Mouse (Mus musculus) cortical plate, adult 2 months (tissue): Measurements from ENCODE around the gene Casp1.

Source experiments
- CTCF ChIP-seq: fragments of 200-500 bp; IDR thresholded peaks from 2 replicates; pipeline ENCODE4 v1.5.1; 2011; ENCODE audit warnings: mild to moderate bottlenecking, control low read depth, low read length; ENCODE audit not compliant: insufficient read depth; ENCODE audit errors: extremely low read depth
- POLR2A ChIP-seq: fragments of 200-500 bp; IDR thresholded peaks from 2 replicates; pipeline ENCODE4 v1.6.1; 2011; ENCODE audit warnings: mild to moderate bottlenecking, low read length, control low read depth; ENCODE audit not compliant: insufficient read depth; ENCODE audit errors: extremely low read depth

GRCm38 (mm10) chr9:5311435-5311834 lies 13.1 kb downstream of the Casp1 start:
- TF ChIP-seq POLR2A (no peak), CTCF (no peak)
